Mouse (Mus musculus): ENCODE data around the gene Def8.

DNA sequence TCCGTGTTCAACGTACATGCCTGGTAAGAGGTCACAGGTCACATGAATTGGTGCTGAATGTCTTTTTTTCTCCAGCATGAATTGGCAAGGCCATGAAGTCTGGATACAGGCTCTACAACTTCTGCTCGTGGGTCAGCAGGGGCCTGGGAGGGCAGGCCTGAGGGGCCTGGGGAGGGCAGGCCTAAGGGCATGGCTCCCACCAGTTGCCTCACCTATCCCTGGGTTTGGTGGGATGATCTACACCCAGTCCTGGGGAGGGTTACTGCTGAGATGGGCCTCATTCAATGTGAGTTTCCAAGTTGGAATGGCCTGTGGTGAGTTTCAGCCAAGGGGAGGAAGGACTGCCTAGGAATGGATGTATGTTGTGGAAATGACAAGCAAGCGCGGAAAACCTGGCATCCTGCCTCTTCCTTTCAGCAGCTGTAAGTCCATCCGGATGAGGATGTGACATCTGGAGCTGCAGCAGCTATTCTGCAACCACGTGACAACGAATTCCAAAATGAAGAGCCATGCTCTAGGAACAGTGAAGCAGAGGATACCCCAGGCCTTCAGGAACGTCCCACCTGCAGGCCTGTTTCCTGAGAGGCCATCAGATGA, 20.5 kb upstream of the Def8 start:
- TF ChIP-seq CTCF (IDR thresholded peaks at IDR 0.05; ENCODE audit: low read depth, low read length) (no peak), EP300 (IDR thresholded peaks at IDR 0.05; ENCODE audit: insufficient read depth, low read depth, low read length) (no peak)

Data from ES-Bruce4 (cell line).